Mouse (Mus musculus) ovary, postnatal 14 days (tissue): ENCODE measurements around the gene Pla2g2d.

Experiments
- DNase-seq: peaks from one replicate; pipeline ENCODE4 v3.0.0; 2022; ENCODE audit warnings: low spot score

Pla2g2d gene

DNA sequence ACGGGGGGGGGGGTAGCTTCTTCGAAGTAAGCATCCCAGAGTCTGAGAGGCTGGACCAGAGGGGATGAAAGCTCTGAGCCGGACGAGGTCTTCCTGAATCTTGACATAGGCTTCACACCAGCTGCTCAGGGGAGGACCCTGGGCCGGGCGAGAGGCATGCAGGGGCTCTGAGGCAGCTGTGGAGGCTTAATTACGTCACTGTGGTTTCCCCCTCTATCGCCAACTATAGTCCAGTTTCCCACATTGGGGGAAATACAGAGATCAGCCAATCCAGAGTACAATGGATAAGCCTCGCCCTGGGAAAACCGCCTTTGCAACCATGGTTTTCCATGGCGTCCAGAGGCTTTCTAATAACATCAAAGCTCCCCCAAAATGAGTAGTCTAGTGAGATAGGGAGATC lies 51.6 kb downstream of the Pla2g2d start:
- no peak for DNase-seq
